Mouse (Mus musculus): Measurements from ENCODE around the gene Ap1s2.

Gene Ap1s2

GRCm38 (mm10) chrX:163908337-163909250 lies at the start of gene Ap1s2:
Gene Ap1s2, plus strand, starts transcription at chrX:163909017.
- peak; percentile 96 to 97 for DNase-seq (ENCODE audit: inconsistent age in 2 of 2, low spot score in 1 of 2)

DNA sequence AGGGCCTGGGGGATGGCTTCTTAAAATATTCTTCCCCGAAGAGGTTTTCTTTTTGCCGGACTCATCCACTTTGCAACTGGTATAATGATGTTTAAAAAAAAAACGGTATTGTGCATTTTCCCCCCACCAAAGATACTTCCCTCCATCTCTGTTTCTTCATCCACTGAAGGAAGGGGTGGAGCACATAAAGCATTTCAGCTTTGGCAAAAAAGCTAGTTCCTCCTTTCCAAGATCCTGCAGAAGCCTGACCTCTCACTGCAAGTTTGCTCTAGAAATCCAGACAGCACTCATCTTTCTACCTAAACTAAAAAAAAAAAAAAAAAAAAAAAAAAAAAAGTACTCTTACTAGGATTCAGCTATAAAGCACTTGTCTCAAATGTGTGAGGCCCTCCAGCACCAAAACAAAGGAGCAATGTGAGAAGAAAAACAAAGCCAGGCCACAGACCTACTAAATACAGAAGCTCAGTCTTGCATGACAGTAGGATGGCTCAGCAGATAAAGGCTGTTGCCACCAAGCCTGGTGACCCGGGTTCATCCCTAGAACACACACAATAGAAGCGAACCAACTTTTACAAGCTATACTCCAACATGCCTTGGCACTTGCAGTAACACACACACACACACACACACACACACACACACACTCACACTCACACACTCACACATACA lies 41.0 kb upstream of the Ap1s2 start:
- no peak for DNase-seq (ENCODE audit: inconsistent age in 2 of 2, low spot score in 1 of 2)

DNA sequence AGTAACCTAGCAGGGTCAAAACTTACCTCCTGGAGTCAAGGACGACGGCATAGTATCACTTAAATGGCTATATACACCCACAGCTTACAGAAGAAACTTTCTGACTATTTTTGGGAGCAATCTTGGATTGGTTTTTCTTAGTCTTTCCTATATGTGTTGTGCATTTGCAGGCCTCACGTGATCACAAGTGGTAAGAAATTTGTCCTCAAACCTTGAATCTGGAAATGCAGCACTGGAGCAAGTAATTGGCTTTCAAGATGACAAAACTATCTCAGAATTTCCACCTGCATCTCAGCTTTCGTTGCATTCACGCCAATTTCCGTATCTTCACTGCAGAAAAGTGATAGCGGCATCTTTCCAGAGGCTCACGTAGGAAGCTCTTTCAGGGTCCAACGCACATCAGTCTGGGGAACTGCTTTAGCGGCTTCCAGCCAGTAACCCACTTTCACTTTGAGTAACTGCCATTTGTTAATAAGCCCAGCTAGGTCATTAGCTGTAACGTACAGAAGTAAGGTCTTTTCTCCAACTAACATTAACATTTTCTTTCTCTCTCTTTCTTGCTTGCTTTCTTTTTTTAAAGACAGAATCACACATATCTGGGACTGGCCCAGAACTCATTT lies 40.0 kb upstream of the Ap1s2 start:
- DNase-seq (ENCODE audit: inconsistent age in 2 of 2, low spot score in 1 of 2), result peak in 1 of 2 experiments; percentile 52

DNA sequence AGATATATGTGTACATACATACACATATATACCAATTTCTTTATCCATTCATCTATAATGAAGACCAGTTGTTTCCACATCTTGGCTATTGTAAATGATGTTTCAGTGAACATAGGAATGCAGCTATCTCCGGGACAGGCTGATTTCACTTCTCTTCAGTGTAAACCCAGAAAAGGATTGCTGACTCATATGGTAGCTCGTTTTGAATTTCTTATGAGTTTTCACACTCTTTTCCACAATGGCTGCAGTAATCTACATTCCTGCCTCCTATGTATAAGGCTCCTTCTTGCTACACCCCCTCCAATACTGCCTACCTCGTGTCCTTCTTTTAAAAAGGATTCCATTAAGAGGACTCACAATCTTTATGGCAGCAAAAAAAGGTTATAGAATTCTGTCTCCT lies 32.9 kb upstream of the Ap1s2 start:
- DNase-seq (ENCODE audit: inconsistent age in 2 of 2, low spot score in 1 of 2), result no peak

DNA sequence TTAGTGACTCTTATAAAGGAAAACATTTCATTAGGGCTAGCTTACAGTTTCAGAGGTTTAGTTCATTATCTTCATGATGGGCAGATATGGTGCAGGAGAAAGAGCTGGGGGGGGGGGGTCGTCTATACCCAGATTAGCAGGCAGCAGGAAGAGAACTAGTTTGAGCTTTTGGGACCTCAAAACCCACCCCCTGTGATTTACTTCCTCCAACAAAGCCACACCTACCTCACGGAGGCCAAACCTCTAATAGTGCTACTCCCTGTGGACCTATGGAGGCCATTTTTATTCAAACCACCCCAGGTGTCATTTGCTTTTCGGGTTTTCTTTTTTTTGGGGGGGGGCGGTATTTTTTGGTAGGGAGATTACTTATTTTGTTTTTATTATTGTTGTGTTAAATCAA lies 32.2 kb upstream of the Ap1s2 start:
- no peak for DNase-seq (ENCODE audit: inconsistent age in 2 of 2, low spot score in 1 of 2)

DNA sequence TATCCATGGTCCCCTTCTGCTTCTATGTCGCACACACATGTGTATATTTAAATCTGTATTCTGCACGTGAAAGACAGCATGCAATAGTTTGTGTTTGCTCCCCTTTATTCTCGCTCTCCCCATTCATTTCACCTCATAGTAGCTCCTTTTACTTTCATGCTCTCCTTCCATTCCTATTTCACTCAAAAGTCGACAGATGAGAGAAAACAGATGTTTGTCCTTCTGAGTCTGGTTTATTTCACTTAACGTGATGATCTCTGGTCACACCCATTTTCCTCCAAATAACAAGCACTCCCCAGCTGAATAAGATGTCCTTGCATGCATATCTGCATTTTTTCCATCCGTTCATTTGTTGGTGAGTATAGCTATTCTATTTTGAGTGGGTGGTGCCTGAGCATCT lies 29.8 kb upstream of the Ap1s2 start:
- DNase-seq (ENCODE audit: inconsistent age in 2 of 2, low spot score in 1 of 2), result no peak

DNA sequence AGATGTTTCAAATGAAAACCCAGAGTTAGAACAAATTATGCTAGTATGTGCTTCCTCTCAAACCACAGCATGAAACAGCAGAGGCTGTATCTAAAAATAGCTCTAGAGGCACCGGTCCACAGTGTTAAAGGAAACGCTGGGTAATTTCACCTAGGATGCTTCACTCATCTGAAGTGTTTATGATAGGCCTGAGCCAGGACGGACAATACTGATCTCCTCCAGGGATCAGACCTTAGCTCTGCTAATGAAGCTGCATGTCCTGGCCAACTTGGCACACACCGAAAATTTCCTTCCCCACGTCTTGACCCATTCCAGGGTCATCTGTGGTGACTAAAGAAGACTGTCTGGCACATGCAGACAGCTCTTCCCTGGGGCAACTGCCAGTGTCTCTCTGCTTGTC lies 29.4 kb upstream of the Ap1s2 start:
- peak; percentile 27 to 60 for DNase-seq (ENCODE audit: inconsistent age in 2 of 2, low spot score in 1 of 2)

DNA sequence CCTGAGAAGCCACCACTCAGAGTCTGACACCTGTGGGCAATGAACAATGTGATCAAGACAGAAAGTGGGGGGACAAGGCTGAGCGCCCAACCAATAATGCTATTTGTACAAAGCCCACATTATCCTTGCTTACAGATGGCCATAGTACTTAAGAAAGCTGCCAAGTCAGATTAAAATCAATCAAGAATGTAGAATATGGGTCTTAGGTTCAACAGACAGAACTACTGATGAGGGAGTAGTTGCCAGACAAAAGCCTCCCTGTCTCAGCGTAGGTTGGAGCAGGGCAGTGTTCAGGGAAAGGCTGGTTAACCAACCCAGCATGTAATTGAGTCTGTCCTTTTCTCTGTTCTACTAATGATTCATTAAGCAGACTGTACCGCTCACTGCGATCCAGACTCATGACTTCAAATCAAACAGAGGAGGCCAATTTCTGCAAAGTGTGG lies 23.3 kb upstream of the Ap1s2 start:
- no peak for DNase-seq (ENCODE audit: inconsistent age in 2 of 2, low spot score in 1 of 2)

- DNase-seq (ENCODE audit: inconsistent age in 2 of 2, low spot score in 1 of 2), result peak in 1 of 2 experiments; percentile 39
These were observed 11.5 kb upstream of the Ap1s2 start for GRCm38 (mm10) chrX:163897354-163897753.

DNA sequence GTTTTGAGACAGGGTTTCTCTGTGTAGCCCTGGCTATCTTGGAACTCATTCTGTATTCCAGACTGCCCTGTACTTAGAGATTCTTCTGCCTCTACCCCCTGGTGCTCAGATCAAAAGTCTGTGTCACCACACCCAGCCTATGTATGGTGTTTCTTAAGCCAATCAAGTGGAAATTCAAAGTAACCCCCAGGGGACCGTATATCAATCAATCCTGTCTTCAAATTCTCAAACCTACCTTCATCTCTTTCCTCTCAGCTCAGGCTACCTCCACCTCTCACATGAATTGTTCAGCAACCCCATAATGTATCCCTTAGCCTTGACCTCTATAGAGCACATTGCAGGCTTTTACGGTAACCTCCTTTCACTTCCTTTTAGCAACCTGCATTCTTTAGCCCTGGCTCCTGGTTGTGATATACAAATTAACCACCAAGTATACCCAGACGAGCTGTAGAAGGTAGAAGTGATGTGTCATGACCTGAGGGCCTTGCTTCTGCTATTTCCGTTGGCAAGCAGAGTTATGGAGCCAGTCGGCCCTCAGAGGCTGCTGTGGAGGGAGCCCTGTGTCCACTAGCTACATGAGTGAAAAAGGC lies 9.3 kb upstream of the Ap1s2 start:
- no peak for DNase-seq (ENCODE audit: inconsistent age in 2 of 2, low spot score in 1 of 2)

- no peak for DNase-seq (ENCODE audit: inconsistent age in 2 of 2, low spot score in 1 of 2)
These were observed 2.0 kb upstream of the Ap1s2 start for GRCm38 (mm10) chrX:163906861-163907260.

DNA sequence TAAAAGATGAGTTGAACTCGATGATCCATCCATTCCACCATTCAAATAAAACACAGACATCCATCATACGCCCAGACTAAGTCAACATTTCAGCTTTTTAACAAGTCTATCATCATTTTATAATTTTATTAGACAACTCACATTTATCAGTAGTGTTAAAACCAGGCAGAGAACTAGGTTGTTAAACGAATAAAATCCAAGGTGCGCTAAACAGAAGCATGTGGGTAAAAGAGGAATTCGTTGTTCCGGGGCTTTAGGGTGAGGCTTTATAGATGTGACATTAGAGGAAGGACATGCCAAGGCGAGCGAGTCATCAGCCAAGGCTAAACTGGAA lies 847 bp upstream of the Ap1s2 start:
- DNase-seq (ENCODE audit: inconsistent age in 2 of 2, low spot score in 1 of 2), result no peak

DNA sequence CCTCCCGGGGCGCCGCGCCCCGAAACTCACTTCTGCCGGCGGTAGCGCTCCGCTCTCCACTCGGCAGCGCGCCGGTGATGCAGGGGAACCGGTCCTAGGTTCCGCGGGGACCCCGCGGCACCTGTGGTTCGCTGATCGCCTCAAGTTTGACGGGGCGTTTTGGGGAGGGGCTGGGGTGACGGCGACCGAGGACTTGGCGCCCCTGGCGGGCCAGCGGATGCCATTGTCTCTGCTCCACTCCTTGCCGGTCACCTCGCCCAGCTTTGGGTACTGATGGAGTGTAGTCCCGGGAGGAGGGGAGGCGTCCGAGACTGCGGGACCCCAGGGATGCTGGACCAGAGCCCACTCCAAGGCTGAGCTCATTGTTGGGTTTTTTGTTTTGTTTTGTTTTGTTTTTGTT lies 564 bp downstream of the Ap1s2 start:
- peak; percentile 43 to 76 for DNase-seq (ENCODE audit: inconsistent age in 2 of 2, low spot score in 1 of 2)

DNA sequence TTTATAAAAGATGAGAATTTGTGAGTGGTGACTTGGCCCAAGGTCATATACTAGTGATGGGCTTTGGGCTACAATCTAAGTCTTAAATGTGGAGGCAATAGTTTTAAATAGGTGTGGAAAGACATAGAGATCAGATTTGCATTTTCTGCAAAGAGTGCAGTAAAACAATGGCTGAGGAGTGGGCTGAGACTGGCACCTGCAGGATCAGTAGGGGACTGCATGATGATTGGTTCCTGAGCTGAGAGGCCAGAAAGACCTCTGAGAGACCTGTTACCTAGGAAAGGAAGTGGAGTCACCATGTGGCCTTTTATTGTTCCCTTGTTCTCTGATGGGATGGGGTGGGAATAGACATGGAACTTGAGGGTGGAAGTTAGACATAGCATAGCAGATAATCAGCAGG lies 4.0 kb downstream of the Ap1s2 start:
- peak in 1 of 2 experiments; percentile 43 for DNase-seq (ENCODE audit: inconsistent age in 2 of 2, low spot score in 1 of 2)

GRCm38 (mm10) chrX:163929550-163929949 lies 20.7 kb downstream of the Ap1s2 start:
- no peak for DNase-seq (ENCODE audit: inconsistent age in 2 of 2, low spot score in 1 of 2)

DNA sequence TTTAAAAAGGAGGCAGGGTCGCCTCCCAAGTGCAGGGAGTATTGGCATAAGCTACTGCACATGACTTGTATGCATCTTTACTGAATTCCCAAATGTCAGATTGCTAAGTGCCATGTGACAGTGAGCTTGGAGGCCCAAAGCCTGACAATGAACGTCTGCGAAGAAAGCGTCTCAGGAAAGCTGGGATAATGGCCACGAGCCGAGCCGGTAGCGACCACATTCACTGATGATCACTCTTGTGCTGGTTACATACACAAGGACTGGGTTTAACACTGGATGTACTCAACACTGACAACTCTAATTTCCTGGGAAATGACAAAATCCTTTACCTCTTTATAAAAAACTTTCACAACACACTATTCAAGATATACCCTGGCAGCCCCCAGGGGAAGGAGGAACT lies 25.9 kb downstream of the Ap1s2 start:
- no peak for DNase-seq (ENCODE audit: inconsistent age in 2 of 2, low spot score in 1 of 2)

- peak; percentile 56 to 66 for DNase-seq (ENCODE audit: inconsistent age in 2 of 2, low spot score in 1 of 2)
These were observed 29.8 kb downstream of the Ap1s2 start for GRCm38 (mm10) chrX:163938587-163938986.

DNA sequence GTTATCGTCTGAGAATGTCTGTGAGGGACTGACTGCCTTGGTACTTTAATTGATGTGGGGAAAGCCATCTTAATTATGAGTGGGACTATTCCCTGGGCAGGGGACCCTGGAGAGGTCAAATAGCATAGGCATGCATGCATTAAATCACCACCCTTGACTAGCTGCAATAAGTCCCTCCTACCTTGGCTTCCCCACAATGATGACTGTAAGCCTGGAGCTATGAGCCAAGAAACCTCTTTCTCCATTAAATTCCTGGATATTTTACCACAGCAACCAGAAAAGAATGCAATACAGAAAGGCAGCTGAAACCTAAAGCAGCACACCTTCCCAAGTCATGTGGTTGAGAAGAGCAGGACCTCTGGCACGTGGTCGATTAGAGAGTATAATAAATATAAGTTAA lies 35.6 kb downstream of the Ap1s2 start:
- DNase-seq (ENCODE audit: inconsistent age in 2 of 2, low spot score in 1 of 2), result no peak

GRCm38 (mm10) chrX:163951618-163952017 lies 42.8 kb downstream of the Ap1s2 start:
- no peak for DNase-seq (ENCODE audit: inconsistent age in 2 of 2, low spot score in 1 of 2)

DNA sequence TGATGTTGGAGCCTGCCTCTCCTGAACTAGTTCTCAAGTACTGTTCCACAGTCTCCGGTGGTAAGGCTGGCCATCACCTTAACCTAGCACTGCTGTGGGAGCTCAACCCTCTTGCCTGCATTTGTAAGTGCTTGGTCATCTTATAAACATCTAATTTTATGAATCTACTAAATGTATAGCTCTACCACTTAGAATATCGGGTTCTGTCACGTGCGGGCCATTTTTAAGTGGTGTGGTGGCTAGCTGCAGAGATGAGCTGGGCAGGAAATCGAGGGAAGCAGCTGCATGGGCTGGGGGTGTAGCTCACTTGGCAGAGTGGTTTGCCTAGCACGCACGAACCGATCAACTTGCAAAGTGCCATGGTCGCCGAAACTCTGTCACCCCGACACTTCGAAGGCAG lies 48.6 kb downstream of the Ap1s2 start:
- no peak for DNase-seq (ENCODE audit: inconsistent age in 2 of 2, low spot score in 1 of 2)

- peak; percentile 72 to 78 for DNase-seq (ENCODE audit: inconsistent age in 2 of 2, low spot score in 1 of 2)
These were observed 49.1 kb downstream of the Ap1s2 start for GRCm38 (mm10) chrX:163957803-163958466.

All from adrenal gland, adult (tissue).